Mouse (Mus musculus) Patski (cell line): Measurements from ENCODE around the gene Myog. TPM values are rescaled to one million over a fixed set of nuclear protein-coding genes. Genes with fewer than 3 reads are reported as not detected.

Experiments
- ATAC-seq: fragments of 100-300 bp; one replicate; pipeline ENCODE4 v1.8.0; 2021
- CTCF ChIA-PET: fragments of 350-600 bp; sonication (Branson Sonifier 250); formaldehyde crosslinking; loops from one replicate; lab custom pipeline; 2022; ENCODE audit warnings: inconsistent platforms; lab: Charles Lee
- POLR2A ChIA-PET: fragments of 350-600 bp; sonication (Branson Sonifier 250); formaldehyde crosslinking; loops from one replicate; lab custom pipeline; 2022; ENCODE audit warnings: antibody characterized with exemption, inconsistent platforms; lab: Charles Lee
- DNase-seq: peaks from one replicate; pipeline ENCODE4 v3.0.0-alpha.2; 2011; ENCODE audit warnings: low read depth, low spot score
- H3K27me3 ChIP-seq: fragments of 371-371 bp; one replicate; pipeline ENCODE4 v1.5.1; 2021
- CTCF ChIP-seq: fragments of 100-300 bp; IDR thresholded peaks from one replicate; pipeline ENCODE4 v1.5.1; 2021
- in situ Hi-C: fragments of 300-500 bp; cut with MboI; formaldehyde crosslinking; loops from 3 replicates; pipeline ENCODE4 v1.11.1; 2018; ENCODE audit warnings: low pct_unique_long_range_greater_than_20kb, mixed read lengths
- polyA plus RNA-seq: library from polyadenylated mRNA; unstranded; gene quantifications from one replicate; pipeline ENCODE4 v1.2.3, GENCODE M21; 2021

Gene Myog
- polyA plus RNA-seq, 1 experiment from 2014 or later: not detected

DNA sequence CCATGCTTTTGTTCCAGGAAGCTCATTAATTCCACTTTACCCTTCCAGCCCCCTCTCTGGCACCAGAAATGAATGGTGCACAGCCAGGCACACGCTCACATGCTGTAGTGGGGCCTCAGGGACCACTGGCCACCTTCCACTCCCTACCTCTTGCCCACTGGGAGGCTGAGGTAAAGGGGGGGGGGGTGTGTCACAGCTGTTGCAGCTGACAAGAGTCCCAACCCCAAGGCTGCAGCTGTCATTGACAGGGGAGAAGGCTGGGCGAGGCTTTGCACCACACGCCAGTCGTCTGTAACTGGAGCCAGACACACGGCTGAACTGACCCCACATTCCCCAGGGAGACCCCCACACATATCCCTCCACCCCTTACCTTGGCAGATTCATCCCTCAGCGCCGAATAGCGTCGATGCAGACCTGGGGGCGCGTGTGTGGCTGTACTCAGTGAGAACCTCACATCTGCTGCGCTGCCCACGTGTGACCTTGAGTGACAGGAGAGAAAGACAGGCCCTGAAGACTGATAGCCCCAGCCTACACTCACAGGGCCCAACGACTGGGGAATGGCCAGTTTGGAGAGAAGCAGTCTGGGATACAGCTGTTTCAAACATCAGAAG lies 31.0 kb downstream of the Myog start:
- no peak for ATAC-seq
- TF ChIP-seq CTCF: no peak
- H3K27me3 ChIP-seq: no peaks in the 10 kb centered on the region
- ChIA-PET POLR2A (no interaction called here), CTCF (interaction anchor here (1.3 kb wide), 1 partner anchor 150 kb away, joined by 3 read pairs; no protein-coding TSS in a partner anchor)
- in situ Hi-C loops: loop anchor here (5.0 kb wide), 1 partner anchor 168 kb away; no protein-coding TSS in a partner anchor
- no peak for DNase-seq

DNA sequence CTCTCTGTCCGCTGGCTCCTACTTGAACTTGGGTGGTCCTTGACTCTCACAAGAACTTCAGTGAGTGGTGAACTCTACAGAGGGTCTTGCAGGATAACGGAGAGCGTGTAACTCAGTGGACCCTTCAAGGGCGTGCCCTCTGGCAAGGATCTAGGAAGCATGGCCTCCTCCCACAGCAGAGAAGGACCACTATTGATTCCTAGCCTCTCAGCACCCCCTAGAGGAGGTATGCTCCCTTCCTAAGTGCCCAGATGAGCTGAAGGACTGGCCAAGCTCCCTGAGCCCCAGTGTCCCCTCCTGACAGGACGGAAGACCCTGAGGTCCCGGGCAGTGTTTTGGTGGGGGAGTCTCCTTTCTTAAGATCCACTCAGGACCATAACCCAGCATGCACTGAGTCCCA lies 32.8 kb downstream of the Myog start:
- in situ Hi-C loops: loop anchor here (5.0 kb wide), 1 partner anchor 170 kb away; no protein-coding TSS in a partner anchor
- H3K27me3 ChIP-seq: no peaks in the 10 kb centered on the region
- no peak for DNase-seq

DNA sequence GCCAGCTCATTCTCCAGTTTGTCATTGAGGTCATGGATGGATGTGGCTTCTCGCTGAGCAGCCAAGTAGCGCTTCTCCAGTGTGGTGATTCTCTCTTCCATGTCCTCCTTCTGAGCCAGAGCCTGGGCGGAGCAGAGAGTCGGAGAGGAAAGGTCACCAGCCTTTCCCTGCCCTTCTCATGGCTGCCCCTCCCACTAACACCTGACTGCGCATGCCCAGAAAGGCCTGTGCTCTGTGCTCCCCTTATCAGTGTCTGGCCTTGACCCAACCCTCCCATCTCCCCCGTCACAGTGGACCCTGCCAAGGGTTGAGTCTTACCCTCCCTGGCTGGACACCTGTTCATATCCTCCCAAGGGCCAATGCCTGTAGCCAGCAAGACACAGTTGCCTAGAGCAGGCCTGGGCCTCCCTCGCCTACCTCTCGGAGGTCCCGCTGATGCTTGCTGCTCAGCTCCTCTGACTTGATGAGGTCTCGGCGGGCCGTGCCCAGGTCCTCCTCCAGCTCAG lies 37.1 kb downstream of the Myog start:
- ATAC-seq: no peak
- ChIA-PET CTCF (interaction anchor here (1.2 kb wide), 1 partner anchor 205 kb away, joined by 4 read pairs; no protein-coding TSS in a partner anchor), POLR2A (no interaction called here)
- in situ Hi-C loops: no loop called here
- no peak for TF ChIP-seq CTCF
- H3K27me3 ChIP-seq: no peaks in the 10 kb centered on the region
- DNase-seq: no peak

More for the DNA sequence above, 32.8 kb downstream of the Myog start:
- ChIA-PET CTCF (interaction anchor here (0.8 to 1.6 kb wide), 4 partner anchors 10 to 269 kb away, joined by 3 to 8 read pairs (median 4); partner anchors contain the start of gene Ppfia4), POLR2A (no interaction called here)
- no peak for TF ChIP-seq CTCF
- ATAC-seq: no peak

DNA sequence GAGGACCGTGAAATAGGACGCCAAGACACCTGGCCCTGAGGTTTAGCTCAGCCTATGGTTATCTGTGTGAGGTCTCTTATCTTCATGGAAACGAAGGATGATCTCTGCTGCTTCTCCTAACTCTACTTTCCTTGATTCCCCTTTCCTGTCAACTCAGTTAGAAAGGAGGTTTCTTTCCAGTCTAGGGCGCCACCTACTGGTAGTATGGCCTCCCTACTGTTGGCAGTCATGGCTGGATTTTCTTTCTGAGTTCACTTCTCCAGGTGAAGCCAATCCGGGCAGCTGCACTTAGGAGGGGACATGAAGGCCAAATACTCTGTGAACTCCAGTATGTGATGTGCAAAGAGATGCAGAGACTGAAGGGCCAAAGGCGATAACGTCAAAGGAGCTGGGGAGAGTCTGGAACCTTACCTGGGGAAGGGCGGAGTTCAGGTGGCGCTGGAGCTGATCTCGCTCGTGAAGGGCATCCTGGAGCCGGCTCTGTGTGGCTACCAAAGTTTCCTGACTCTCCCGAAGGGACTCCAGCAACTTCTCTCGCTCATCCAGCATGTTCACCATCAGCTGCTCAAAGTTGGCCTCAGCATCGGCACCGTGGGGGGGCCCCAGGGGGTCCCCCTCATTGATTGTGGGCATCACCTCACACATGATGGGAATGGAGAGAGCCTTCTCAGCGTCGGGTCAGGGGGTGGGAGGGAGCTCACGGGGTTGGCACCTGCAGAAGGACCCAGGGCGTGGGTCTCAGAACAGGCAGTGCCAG lies 42.3 kb downstream of the Myog start:
- ChIA-PET POLR2A (interaction anchor here (0.8 to 1.1 kb wide), 3 partner anchors 30 to 97 kb away, joined by 3 read pairs; no protein-coding TSS in a partner anchor), CTCF (interaction anchor here (0.6 to 5.0 kb wide), 8 partner anchors 9 to 276 kb away, joined by 3 to 28 read pairs (median 4); no protein-coding TSS in a partner anchor)
- no peak for TF ChIP-seq CTCF
- in situ Hi-C loops: no loop called here
- no peaks in the 10 kb centered on the region for H3K27me3 ChIP-seq
- no peak for DNase-seq
- ATAC-seq: no peak

DNA sequence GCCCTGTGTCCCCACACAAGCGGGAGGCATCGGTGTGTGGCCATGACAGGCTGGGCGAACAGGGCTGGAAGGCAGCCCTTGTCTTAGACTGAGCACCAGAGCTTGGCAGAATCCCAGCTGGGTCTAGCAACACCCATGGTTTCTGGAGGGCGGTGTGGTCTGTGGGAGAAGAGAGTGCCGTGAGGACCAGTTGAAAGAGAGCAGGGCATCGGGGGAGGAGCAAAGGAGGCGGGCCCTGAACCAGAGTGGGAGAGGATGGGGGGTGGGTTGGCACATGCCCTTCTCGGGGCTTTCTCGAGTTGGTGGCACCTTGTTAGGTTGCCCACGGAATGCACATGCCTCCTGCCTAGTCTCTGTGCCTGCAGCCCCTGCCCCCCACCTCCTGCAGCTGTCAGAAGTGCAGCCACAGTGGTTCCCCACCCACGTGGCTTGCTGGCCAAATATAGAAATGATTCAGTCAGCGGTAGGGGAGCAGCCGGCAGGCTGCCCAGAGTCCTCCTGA lies 43.0 kb downstream of the Myog start, which contains the start of gene Ppfia4:
TSS of gene Ppfia4 (minus strand) at position 159 of the 502 bp plus-strand sequence.
- DNase-seq (peak; percentile 81), ATAC-seq (peak; percentile 81)
- ChIA-PET POLR2A (interaction anchor here (0.8 to 1.1 kb wide), 3 partner anchors 29 to 98 kb away, joined by 3 read pairs; no protein-coding TSS in a partner anchor), CTCF (interaction anchor here (1.2 to 5.0 kb wide), 6 partner anchors 10 to 277 kb away, joined by 3 to 28 read pairs (median 4); no protein-coding TSS in a partner anchor)
- in situ Hi-C loops: no loop called here
- TF ChIP-seq CTCF: no peak
- H3K27me3 ChIP-seq: no peaks in the 10 kb centered on the region

DNA sequence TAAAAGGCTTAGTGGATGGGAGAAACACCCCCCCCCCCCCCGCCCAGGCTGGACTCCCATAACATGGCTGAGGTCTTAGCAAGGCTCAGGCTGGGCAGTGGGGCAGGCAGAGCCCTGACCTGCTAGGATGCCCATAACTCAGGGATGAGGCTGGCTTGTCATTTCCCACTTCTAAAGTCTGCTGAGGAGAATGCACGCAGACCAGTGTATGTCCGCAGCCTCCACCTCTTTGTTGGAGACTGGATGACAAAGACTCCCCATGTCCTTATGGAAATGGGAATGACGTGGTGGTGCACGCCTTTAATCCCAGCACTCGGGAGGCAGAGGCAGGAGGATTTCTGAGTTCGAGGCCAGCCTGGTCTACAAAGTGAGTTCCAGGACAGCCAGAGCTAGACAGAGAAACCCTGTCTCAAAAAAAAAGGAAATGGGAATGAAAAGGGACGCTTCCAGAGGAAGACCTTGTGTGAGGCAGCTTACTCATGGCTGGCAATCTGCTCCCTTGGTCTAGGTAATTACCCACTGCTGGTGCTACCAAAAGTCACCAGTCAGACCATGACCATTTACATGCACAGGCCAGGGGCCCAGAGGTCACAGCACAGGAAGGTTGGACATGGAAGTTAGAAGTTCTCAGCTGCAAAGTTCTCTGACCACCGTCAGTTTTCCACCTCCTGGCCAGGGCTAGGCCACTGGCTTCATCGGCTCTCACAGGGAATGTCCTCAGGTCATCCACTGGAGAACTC lies 43.8 kb downstream of the Myog start:
- TF ChIP-seq CTCF: no peak
- in situ Hi-C loops: no loop called here
- ATAC-seq (no peak), DNase-seq (no peak)
- H3K27me3 ChIP-seq: no peaks in the 10 kb centered on the region
- ChIA-PET CTCF (interaction anchor here (1.3 to 5.0 kb wide), 3 partner anchors 11 to 212 kb away, joined by 3 to 28 read pairs (median 8); no protein-coding TSS in a partner anchor), POLR2A (no interaction called here)

DNA sequence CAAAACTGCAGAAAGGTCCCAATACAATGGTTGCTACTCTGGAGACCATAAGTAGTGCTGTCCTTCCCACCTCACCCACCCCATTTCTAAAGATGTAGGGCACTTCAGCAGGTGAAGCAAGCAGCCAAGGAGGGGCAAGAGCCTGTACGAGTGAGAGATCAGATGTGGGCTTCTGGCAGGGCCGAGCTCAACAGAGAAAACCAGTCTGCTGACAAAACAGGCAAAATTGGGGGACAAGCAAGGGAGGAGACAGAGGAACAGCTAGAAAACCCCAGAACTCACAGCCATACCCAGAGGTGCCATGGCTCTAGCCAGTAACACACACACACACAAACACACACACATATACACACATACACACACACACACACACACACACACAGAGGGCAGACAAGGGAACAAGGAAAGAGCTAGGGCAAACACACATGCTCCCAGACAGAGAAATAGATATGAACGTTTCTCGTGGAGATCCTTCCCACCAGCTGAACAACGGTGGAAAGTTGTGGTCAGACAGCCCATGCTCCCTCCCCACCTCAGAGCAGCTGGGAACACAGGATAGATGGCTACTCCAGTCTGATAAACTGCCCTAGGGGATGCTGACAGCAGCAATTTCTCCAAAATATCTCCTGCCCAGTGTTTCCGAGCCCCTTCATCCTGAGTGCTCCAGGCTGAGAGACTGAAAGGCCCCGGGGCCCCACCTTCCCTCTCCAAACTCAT lies 44.5 kb downstream of the Myog start:
- in situ Hi-C loops: no loop called here
- no peak for TF ChIP-seq CTCF
- H3K27me3 ChIP-seq: no peaks in the 10 kb centered on the region
- POLR2A ChIA-PET: interaction anchor here (0.6 kb wide), 2 partner anchors 19 to 164 kb away, joined by 3 read pairs; no protein-coding TSS in a partner anchor
- ATAC-seq (no peak), DNase-seq (no peak)
- CTCF ChIA-PET: no interaction called here

DNA sequence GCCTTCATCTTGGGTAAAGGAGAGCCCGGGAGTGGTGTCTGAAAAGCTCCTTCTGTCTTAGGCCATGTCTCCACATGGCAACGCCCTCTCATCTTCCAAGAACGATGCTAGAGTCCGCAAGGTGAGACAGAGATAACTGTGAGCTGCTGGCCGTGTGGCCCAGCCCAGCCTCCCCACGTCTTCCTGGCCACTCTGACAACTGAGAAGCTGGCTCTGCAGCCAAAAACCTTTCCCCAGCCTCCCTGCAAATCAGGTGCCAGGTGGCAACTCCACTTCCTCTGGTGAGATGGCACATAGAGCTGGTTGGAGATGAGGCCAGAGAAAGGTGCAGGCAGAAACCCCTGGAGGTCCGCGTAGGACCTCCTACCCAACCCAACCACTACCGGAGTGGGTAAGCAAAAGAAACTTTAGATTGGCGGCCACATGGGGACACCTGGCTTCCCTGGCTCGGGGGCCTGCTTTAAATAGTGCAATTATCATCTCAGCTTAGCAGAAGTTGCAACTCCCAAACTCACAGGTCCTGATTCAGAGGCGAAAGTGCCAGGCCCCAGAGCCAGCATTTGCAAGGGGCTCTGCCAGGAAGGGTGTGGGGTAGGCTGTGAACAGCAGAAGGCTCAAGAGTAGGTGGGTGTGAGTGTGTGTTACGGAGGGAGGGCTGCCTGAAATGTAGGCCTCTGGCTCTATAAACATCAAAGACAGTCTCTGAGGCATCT lies 45.6 kb downstream of the Myog start:
- ATAC-seq (no peak), DNase-seq (no peak)
- CTCF ChIA-PET: no interaction called here
- POLR2A ChIA-PET: no interaction called here
- H3K27me3 ChIP-seq: no peaks in the 10 kb centered on the region
- no peak for TF ChIP-seq CTCF
- in situ Hi-C loops: no loop called here
